Mouse (Mus musculus) hindbrain, embryonic 13.5 days (tissue): ENCODE data around the gene Miga1. TPM values are rescaled to one million over a fixed set of nuclear protein-coding genes. Genes with fewer than 3 reads are reported as not detected.

Experiments
- ATAC-seq: fragments of 200-750 bp; cut with Nextera tagmentation; 2 replicates; pipeline ENCODE4 v1.8.0; 2017; ENCODE audit warnings: moderate TSS enrichment; ENCODE audit not compliant: low FRiP score
- H3K27ac ChIP-seq: fragments of 300-500 bp; sonication (generic); 2 replicates; pipeline ENCODE4 v1.5.1; 2015; ENCODE audit warnings: inconsistent platforms, mild to moderate bottlenecking, moderate library complexity
- H3K27me3 ChIP-seq: fragments of 300-500 bp; sonication (generic); 2 replicates; pipeline ENCODE4 v1.6.1; 2015; ENCODE audit warnings: mild to moderate bottlenecking, inconsistent platforms
- H3K36me3 ChIP-seq: fragments of 300-500 bp; sonication (generic); 2 replicates; pipeline ENCODE4 v1.6.1; 2015; ENCODE audit warnings: mild to moderate bottlenecking, inconsistent platforms
- H3K4me1 ChIP-seq: fragments of 300-500 bp; sonication (generic); replicated peaks from 2 replicates; pipeline ENCODE4 v1.6.1; 2015; ENCODE audit warnings: inconsistent platforms
- H3K4me2 ChIP-seq: fragments of 300-500 bp; sonication (generic); 2 replicates; pipeline ENCODE4 v1.6.1; 2015; ENCODE audit warnings: inconsistent platforms, mild to moderate bottlenecking, moderate library complexity
- H3K4me3 ChIP-seq: fragments of 300-500 bp; sonication (generic); 2 replicates; pipeline ENCODE4 v1.5.1; 2015; ENCODE audit warnings: mild to moderate bottlenecking, inconsistent platforms
- H3K9ac ChIP-seq: fragments of 300-500 bp; sonication (generic); 2 replicates; pipeline ENCODE4 v1.6.1; 2015; ENCODE audit warnings: mild to moderate bottlenecking, inconsistent platforms
- H3K9me3 ChIP-seq: fragments of 300-500 bp; sonication (generic); 2 replicates; pipeline ENCODE4 v1.6.1; 2016; ENCODE audit warnings: inconsistent platforms
- whole genome bisulfite sequencing: fragments of 180-500 bp; shearing (Covaris S2); methylation state at CpG from one replicate; pipeline ENCODE4 v1.1.7; 2015; 5-methylcytosine and 5-hydroxymethylcytosine counted together
- polyA plus RNA-seq: library from polyadenylated mRNA; unstranded; fragments of >200 nt; fragmentation: Nextera tagmentation; extraction: Ambion mirVana; gene quantifications from 2 replicates; pipeline ENCODE4 v1.2.1, GENCODE M21; 2015

Miga1 gene
- polyA plus RNA-seq, 1 experiment from 2014 or later: 18.9 TPM

GRCm38 (mm10) chr3:152347227-152347626 is 7.0 kb upstream of the Miga1 start:
- peak overlapping the region; percentile 88 for H3K27ac ChIP-seq
- H3K4me2 ChIP-seq: peak overlapping the region; percentile 64
- H3K9me3 ChIP-seq: no peaks in the 10 kb centered on the region
- H3K4me3 ChIP-seq: peak overlapping the region; percentile 76
- WGBS: 47% methylated on average over 3 of the region's 3 CpGs
- no peaks in the 10 kb centered on the region for H3K36me3 ChIP-seq
- peaks cover 40% of the 10 kb centered on the region for H3K4me1 ChIP-seq
- ATAC-seq: no peak
- H3K27me3 ChIP-seq: no peaks in the 10 kb centered on the region
- H3K9ac ChIP-seq: peak overlapping the region; percentile 85

- no peak; the same call in none of the 2 replicates for ATAC-seq
Measured at GRCm38 (mm10) chr3:152346633-152347141, 6.5 kb upstream of the Miga1 start.

GRCm38 (mm10) chr3:152345732-152346632 is 5.8 kb upstream of the Miga1 start, which contains the start of gene Usp33:
Gene Usp33, plus strand, starts transcription at chr3:152346478.
- H3K36me3 ChIP-seq: no peaks in the 10 kb centered on the region
- peaks cover 35% of the 10 kb centered on the region for H3K4me1 ChIP-seq
- no peaks in the 10 kb centered on the region for H3K27me3 ChIP-seq
- peak within 1 kb of the TSS; percentile 64 for H3K4me2 ChIP-seq
- ATAC-seq: peak; percentile 96
- H3K9me3 ChIP-seq: no peaks in the 10 kb centered on the region
- H3K9ac ChIP-seq: peak within 1 kb of the TSS; percentile 85
- WGBS: 7% methylated on average over 39 of the region's 44 CpGs
- peak within 1 kb of the TSS; percentile 76 for H3K4me3 ChIP-seq
- peak within 1 kb of the TSS; percentile 88 for H3K27ac ChIP-seq

More at GRCm38 (mm10) chr3:152346633-152347141, 6.5 kb upstream of the Miga1 start:
- peak overlapping the region; percentile 64 for H3K4me2 ChIP-seq
- WGBS: under 1% methylated on average over 51 of the region's 54 CpGs
- H3K36me3 ChIP-seq: no peaks in the 10 kb centered on the region
- H3K27ac ChIP-seq: peak overlapping the region; percentile 88
- peak overlapping the region; percentile 76 for H3K4me3 ChIP-seq
- peak overlapping the region; percentile 85 for H3K9ac ChIP-seq
- no peaks in the 10 kb centered on the region for H3K9me3 ChIP-seq
- H3K4me1 ChIP-seq: peaks cover 40% of the 10 kb centered on the region
- no peaks in the 10 kb centered on the region for H3K27me3 ChIP-seq

GRCm38 (mm10) chr3:152342961-152343517 is 2.8 kb upstream of the Miga1 start:
- Histone ChIP-seq H3K9ac (no peak overlapping the region), H3K27ac (no peak overlapping the region), H3K27me3 (no peaks in the 10 kb centered on the region), H3K9me3 (no peaks in the 10 kb centered on the region), H3K4me1 (peaks cover 21% of the 10 kb centered on the region), H3K4me3 (no peak overlapping the region), H3K36me3 (no peaks in the 10 kb centered on the region), H3K4me2 (no peak overlapping the region)
- ATAC-seq: no peak
- 93% methylated on average over 15 of the region's 15 CpGs for WGBS

GRCm38 (mm10) chr3:152336085-152336484 is 4.1 kb downstream of the Miga1 start:
- no peak for ATAC-seq
- Histone ChIP-seq H3K4me3 (no peak overlapping the region), H3K4me1 (peaks cover 10% of the 10 kb centered on the region; the same call in 1 of the 2 replicates), H3K4me2 (no peak overlapping the region), H3K9ac (no peak overlapping the region), H3K9me3 (no peaks in the 10 kb centered on the region), H3K27me3 (no peaks in the 10 kb centered on the region), H3K27ac (no peak overlapping the region), H3K36me3 (peaks cover 55% of the 10 kb centered on the region)
- WGBS: 87% methylated on average over 8 of the region's 8 CpGs

- no peak for ATAC-seq
- no peak overlapping the region for H3K4me2 ChIP-seq
- no peaks in the 10 kb centered on the region for H3K27me3 ChIP-seq
- 96% methylated on average over 10 of the region's 10 CpGs for WGBS
- H3K36me3 ChIP-seq: peaks cover 55% of the 10 kb centered on the region
- no peak overlapping the region for H3K4me3 ChIP-seq
- H3K27ac ChIP-seq: no peak overlapping the region
- 0 out of 2 replicates have a peak, but pooled peaks cover 1% of the 10 kb centered on the region for H3K4me1 ChIP-seq
- H3K9me3 ChIP-seq: no peaks in the 10 kb centered on the region
- no peak overlapping the region for H3K9ac ChIP-seq
Measured at GRCm38 (mm10) chr3:152333641-152334040, 6.6 kb downstream of the Miga1 start.

- no peaks in the 10 kb centered on the region for H3K27me3 ChIP-seq
- H3K4me3 ChIP-seq: no peak overlapping the region
- no peak overlapping the region for H3K9ac ChIP-seq
- H3K4me2 ChIP-seq: no peak overlapping the region
- no peaks in the 10 kb centered on the region for H3K4me1 ChIP-seq
- H3K36me3 ChIP-seq: peaks cover 53% of the 10 kb centered on the region
- no peaks in the 10 kb centered on the region for H3K9me3 ChIP-seq
- 90% methylated on average over 15 of the region's 15 CpGs for WGBS
- H3K27ac ChIP-seq: no peak overlapping the region
- no peak for ATAC-seq
Measured at GRCm38 (mm10) chr3:152332545-152333300, 7.5 kb downstream of the Miga1 start.

GRCm38 (mm10) chr3:152332104-152332503 is 8.1 kb downstream of the Miga1 start:
- ATAC-seq: no peak
- Histone ChIP-seq H3K4me1 (no peaks in the 10 kb centered on the region), H3K4me2 (no peak overlapping the region), H3K4me3 (no peak overlapping the region), H3K9me3 (no peaks in the 10 kb centered on the region), H3K27me3 (no peaks in the 10 kb centered on the region), H3K27ac (no peak overlapping the region), H3K36me3 (peaks cover 46% of the 10 kb centered on the region), H3K9ac (no peak overlapping the region)
- WGBS: 93% methylated on average over 6 of the region's 6 CpGs

GRCm38 (mm10) chr3:152321765-152322547 is 18.3 kb downstream of the Miga1 start:
- Histone ChIP-seq H3K4me1 (no peaks in the 10 kb centered on the region), H3K9ac (no peak overlapping the region), H3K27me3 (no peaks in the 10 kb centered on the region), H3K4me2 (no peak overlapping the region), H3K4me3 (no peak overlapping the region), H3K9me3 (no peaks in the 10 kb centered on the region), H3K27ac (no peak overlapping the region), H3K36me3 (peaks cover 38% of the 10 kb centered on the region)
- WGBS: 94% methylated on average over 8 of the region's 8 CpGs
- no peak for ATAC-seq

- Histone ChIP-seq H3K36me3 (peaks cover 38% of the 10 kb centered on the region), H3K4me2 (no peak overlapping the region), H3K27me3 (no peaks in the 10 kb centered on the region), H3K9me3 (no peaks in the 10 kb centered on the region), H3K9ac (no peak overlapping the region), H3K4me3 (no peak overlapping the region), H3K27ac (no peak overlapping the region), H3K4me1 (no peaks in the 10 kb centered on the region)
- WGBS: 91% methylated on average over 10 of the region's 10 CpGs
- ATAC-seq: no peak
Measured at GRCm38 (mm10) chr3:152320972-152321645, 19.1 kb downstream of the Miga1 start.
